Mouse (Mus musculus) heart, embryonic 15.5 days (tissue): ENCODE results near the gene Klhdc3. TPM values are rescaled to one million over a fixed set of nuclear protein-coding genes. Genes with fewer than 3 reads are reported as not detected.

Experiments
- ATAC-seq: fragments of 200-750 bp; cut with Nextera tagmentation; replicated peaks from 2 replicates; pipeline ENCODE4 v1.8.0; 2017; ENCODE audit warnings: low read depth, moderate TSS enrichment; ENCODE audit not compliant: insufficient number of reproducible peaks, insufficient read depth, low FRiP score
- H3K27ac ChIP-seq: fragments of 300-500 bp; sonication (generic); 2 replicates; pipeline ENCODE4 v1.5.1; 2015; ENCODE audit warnings: mild to moderate bottlenecking, inconsistent platforms
- H3K27me3 ChIP-seq: fragments of 300-500 bp; sonication (generic); 2 replicates; pipeline ENCODE4 v1.6.1; 2015; ENCODE audit warnings: inconsistent platforms
- H3K36me3 ChIP-seq: fragments of 300-500 bp; sonication (generic); 2 replicates; pipeline ENCODE4 v1.6.1; 2015; ENCODE audit warnings: mild to moderate bottlenecking, inconsistent platforms
- H3K4me1 ChIP-seq: fragments of 300-500 bp; sonication (generic); replicated peaks from 2 replicates; pipeline ENCODE4 v1.6.1; 2015; ENCODE audit warnings: inconsistent platforms
- H3K4me2 ChIP-seq: fragments of 300-500 bp; sonication (generic); 2 replicates; pipeline ENCODE4 v1.6.1; 2015; ENCODE audit warnings: inconsistent platforms, mild to moderate bottlenecking, moderate library complexity
- H3K4me3 ChIP-seq: fragments of 300-500 bp; sonication (generic); 2 replicates; pipeline ENCODE4 v1.5.1; 2015; ENCODE audit warnings: mild to moderate bottlenecking, inconsistent platforms
- H3K9ac ChIP-seq: fragments of 300-500 bp; sonication (generic); 2 replicates; pipeline ENCODE4 v1.6.1; 2015; ENCODE audit warnings: mild to moderate bottlenecking, inconsistent platforms
- H3K9me3 ChIP-seq: fragments of 300-500 bp; sonication (generic); replicated peaks from 2 replicates; pipeline ENCODE4 v1.6.1; 2016; ENCODE audit warnings: inconsistent platforms
- whole genome bisulfite sequencing: fragments of 180-500 bp; shearing (Covaris S2); methylation state at CpG from one replicate; pipeline ENCODE4 v1.1.7; 2015; ENCODE audit warnings: mixed read lengths; 5-methylcytosine and 5-hydroxymethylcytosine counted together
- polyA plus RNA-seq: library from polyadenylated mRNA; unstranded; fragments of >200 nt; fragmentation: Nextera tagmentation; extraction: Ambion mirVana; gene quantifications from 2 replicates; pipeline ENCODE4 v1.2.1, GENCODE M21; 2015

The Klhdc3 gene
- polyA plus RNA-seq: 153 and 163 TPM in 2 replicates

GRCm38 (mm10) chr17:46680760-46681373 lies at the start of gene Klhdc3:
Gene Klhdc3, minus strand, starts transcription at chr17:46680914.
- WGBS: 0% methylated on average over 49 of the region's 49 CpGs
- peak within 1 kb of the TSS; percentile 74 for H3K4me2 ChIP-seq
- H3K4me3 ChIP-seq: peak within 1 kb of the TSS; percentile 99
- peak; percentile 97 for ATAC-seq
- peak within 1 kb of the TSS; percentile 83 for H3K9ac ChIP-seq
- H3K4me1 ChIP-seq: peaks cover 30% of the 10 kb centered on the region
- H3K27ac ChIP-seq: peak within 1 kb of the TSS; percentile 98
- H3K36me3 ChIP-seq: peaks cover 49% of the 10 kb centered on the region
- no peaks in the 10 kb centered on the region for H3K9me3 ChIP-seq
- no peaks in the 10 kb centered on the region for H3K27me3 ChIP-seq

GRCm38 (mm10) chr17:46728904-46729318 lies 48.2 kb upstream of the Klhdc3 start, which contains the start of gene Gnmt:
Gene Gnmt, minus strand, starts transcription at chr17:46729168.
- peaks cover 16% of the 10 kb centered on the region for H3K4me1 ChIP-seq
- ATAC-seq: no peak
- H3K4me3 ChIP-seq: peak within 1 kb of the TSS; percentile 10; the same call in 1 of the 2 replicates
- H3K27ac ChIP-seq: no peak within 1 kb of the TSS
- no peaks in the 10 kb centered on the region for H3K36me3 ChIP-seq
- H3K9me3 ChIP-seq: no peaks in the 10 kb centered on the region
- peaks cover 19% of the 10 kb centered on the region for H3K27me3 ChIP-seq
- WGBS: 20% methylated on average over 24 of the region's 24 CpGs
- H3K9ac ChIP-seq: no peak within 1 kb of the TSS
- H3K4me2 ChIP-seq: peak within 1 kb of the TSS; percentile 38

GRCm38 (mm10) chr17:46728496-46728895 lies 47.8 kb upstream of the Klhdc3 start:
- H3K27ac ChIP-seq: no peak overlapping the region
- WGBS: 44% methylated on average over 11 of the region's 11 CpGs
- no peaks in the 10 kb centered on the region for H3K9me3 ChIP-seq
- H3K4me2 ChIP-seq: peak overlapping the region; percentile 38
- H3K9ac ChIP-seq: no peak overlapping the region
- ATAC-seq: no peak
- peak overlapping the region; percentile 10; the same call in 1 of the 2 replicates for H3K4me3 ChIP-seq
- peaks cover 19% of the 10 kb centered on the region for H3K27me3 ChIP-seq
- peaks cover 16% of the 10 kb centered on the region for H3K4me1 ChIP-seq
- H3K36me3 ChIP-seq: no peaks in the 10 kb centered on the region; the same call in 1 of the 2 replicates

- Histone ChIP-seq H3K4me2 (no peak overlapping the region), H3K36me3 (no peaks in the 10 kb centered on the region; the same call in 1 of the 2 replicates), H3K9me3 (no peaks in the 10 kb centered on the region), H3K4me3 (no peak overlapping the region), H3K27ac (no peak overlapping the region), H3K4me1 (peaks cover 16% of the 10 kb centered on the region), H3K27me3 (peaks cover 19% of the 10 kb centered on the region), H3K9ac (no peak overlapping the region)
- 39% methylated on average over 6 of the region's 6 CpGs for WGBS
- no peak for ATAC-seq
Measured at GRCm38 (mm10) chr17:46728021-46728420, 47.3 kb upstream of the Klhdc3 start.

- no peak for ATAC-seq
Measured at GRCm38 (mm10) chr17:46727271-46727670, 46.6 kb upstream of the Klhdc3 start.

GRCm38 (mm10) chr17:46725731-46726645 lies 45.3 kb upstream of the Klhdc3 start:
- no peak for ATAC-seq
- 83% methylated on average over 26 of the region's 26 CpGs for WGBS

More at GRCm38 (mm10) chr17:46727271-46727670, 46.6 kb upstream of the Klhdc3 start:
- H3K36me3 ChIP-seq: no peaks in the 10 kb centered on the region; the same call in 1 of the 2 replicates
- no peak overlapping the region for H3K4me2 ChIP-seq
- peaks cover 19% of the 10 kb centered on the region for H3K27me3 ChIP-seq
- WGBS: 89% methylated on average over 11 of the region's 11 CpGs
- H3K4me1 ChIP-seq: peaks cover 16% of the 10 kb centered on the region
- H3K27ac ChIP-seq: no peak overlapping the region
- no peaks in the 10 kb centered on the region for H3K9me3 ChIP-seq
- H3K9ac ChIP-seq: no peak overlapping the region
- no peak overlapping the region; the same call in 1 of the 2 replicates for H3K4me3 ChIP-seq

GRCm38 (mm10) chr17:46725273-46725672 lies 44.6 kb upstream of the Klhdc3 start:
- ATAC-seq: no peak
- H3K9me3 ChIP-seq: no peaks in the 10 kb centered on the region
- H3K27me3 ChIP-seq: peaks cover 19% of the 10 kb centered on the region
- no peaks in the 10 kb centered on the region; the same call in 1 of the 2 replicates for H3K36me3 ChIP-seq
- no peak overlapping the region for H3K4me3 ChIP-seq
- H3K27ac ChIP-seq: no peak overlapping the region
- H3K4me1 ChIP-seq: peaks cover 16% of the 10 kb centered on the region
- WGBS: 49% methylated on average over 9 of the region's 9 CpGs
- 0 out of 2 replicates have a peak overlapping the region, but pooled peaks have one; percentile 25 for H3K9ac ChIP-seq
- no peak overlapping the region for H3K4me2 ChIP-seq

More at GRCm38 (mm10) chr17:46725731-46726645, 45.3 kb upstream of the Klhdc3 start:
- Histone ChIP-seq H3K4me2 (no peak overlapping the region), H3K36me3 (no peaks in the 10 kb centered on the region; the same call in 1 of the 2 replicates), H3K4me3 (no peak overlapping the region), H3K27me3 (peaks cover 19% of the 10 kb centered on the region), H3K4me1 (peaks cover 16% of the 10 kb centered on the region), H3K9me3 (no peaks in the 10 kb centered on the region), H3K9ac (no peak overlapping the region), H3K27ac (no peak overlapping the region)

- Histone ChIP-seq H3K27ac (no peak overlapping the region), H3K9ac (no peak overlapping the region), H3K4me2 (no peak overlapping the region), H3K36me3 (no peaks in the 10 kb centered on the region; the same call in 1 of the 2 replicates), H3K9me3 (no peaks in the 10 kb centered on the region), H3K4me1 (peaks cover 16% of the 10 kb centered on the region), H3K4me3 (no peak overlapping the region), H3K27me3 (peaks cover 17% of the 10 kb centered on the region)
- WGBS: 78% methylated on average over 20 of the region's 20 CpGs
- no peak for ATAC-seq
Measured at GRCm38 (mm10) chr17:46724477-46725084, 43.9 kb upstream of the Klhdc3 start.

- H3K4me2 ChIP-seq: no peak overlapping the region
- ATAC-seq: no peak
- no peak overlapping the region for H3K27ac ChIP-seq
- no peak overlapping the region for H3K4me3 ChIP-seq
- H3K9me3 ChIP-seq: no peaks in the 10 kb centered on the region
- no peak overlapping the region for H3K9ac ChIP-seq
- no peaks in the 10 kb centered on the region for H3K27me3 ChIP-seq
- 86% methylated on average over 7 of the region's 7 CpGs for WGBS
- H3K36me3 ChIP-seq: no peaks in the 10 kb centered on the region; the same call in 1 of the 2 replicates
- H3K4me1 ChIP-seq: 0 out of 2 replicates have a peak, but pooled peaks cover 4% of the 10 kb centered on the region
Measured at GRCm38 (mm10) chr17:46721077-46721476, 40.4 kb upstream of the Klhdc3 start.

GRCm38 (mm10) chr17:46714756-46715481 lies 34.2 kb upstream of the Klhdc3 start:
- no peak for ATAC-seq
- WGBS: 90% methylated on average over 11 of the region's 11 CpGs
- Histone ChIP-seq H3K9ac (no peak overlapping the region), H3K4me2 (no peak overlapping the region), H3K36me3 (peaks cover 24% of the 10 kb centered on the region), H3K27me3 (no peaks in the 10 kb centered on the region), H3K9me3 (no peaks in the 10 kb centered on the region), H3K4me1 (peaks cover 16% of the 10 kb centered on the region), H3K4me3 (no peak overlapping the region), H3K27ac (no peak overlapping the region)
